Mouse (Mus musculus): ENCODE measurements at regions not wholly inside any gene's neighbourhood (a gene's known extent, or its start where the extent isn't known, plus 50 kb on each side); places are given as distances from the start of the nearest gene placed in this dataset.

DNA sequence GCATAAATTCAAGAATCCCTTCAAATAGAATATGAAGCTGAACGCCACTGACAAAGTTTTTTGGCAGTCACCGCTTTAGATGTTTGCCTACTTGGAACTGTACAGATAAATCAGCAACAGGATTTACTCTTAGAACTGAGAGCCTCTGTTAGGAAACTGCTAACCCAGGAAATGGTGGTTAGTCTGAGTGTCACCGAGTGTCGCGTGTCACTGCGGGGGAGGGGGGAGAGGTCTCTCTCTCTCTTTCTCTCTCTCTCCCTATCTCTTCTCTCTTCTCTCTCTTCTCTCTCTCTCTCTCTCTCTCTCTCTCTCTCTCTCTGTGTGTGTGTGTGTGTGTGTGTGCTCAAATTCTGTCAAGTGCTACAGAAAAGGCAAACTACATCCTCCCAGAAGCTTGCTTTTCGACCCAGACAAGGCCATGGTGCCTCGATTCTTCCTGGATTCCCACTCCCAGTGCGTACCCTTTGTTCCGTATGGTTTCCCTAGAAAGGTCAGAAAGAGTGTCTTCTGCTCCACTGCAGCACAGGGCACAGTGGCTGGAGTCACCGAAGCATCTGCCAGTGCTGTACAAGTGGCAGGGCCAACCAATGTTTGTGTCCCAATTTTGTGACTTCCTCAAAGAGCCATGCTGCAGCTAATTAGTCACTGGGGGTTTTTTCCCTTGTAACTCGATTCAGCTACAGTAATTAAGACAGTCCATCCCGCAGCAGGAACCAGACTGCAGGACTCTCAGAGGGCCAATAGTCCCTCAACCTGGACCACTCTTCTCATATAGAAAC lies 87.0 kb downstream of the Cog6 start:
- Histone ChIP-seq H3K4me1 (ENCODE audit: control insufficient read depth, insufficient read depth) (no peaks in the 10 kb centered on the region), H3K27me3 (ENCODE audit: control insufficient read depth, insufficient read depth, low read length) (no peaks in the 10 kb centered on the region), H3K27ac (ENCODE audit: low read depth) (no peak overlapping the region; the same call in 1 of the 2 replicates), H3K9ac (replicated peaks; ENCODE audit: low read depth, low read length) (no peak overlapping the region), H3K4me3 (ENCODE audit: low read depth, low read length) (no peak overlapping the region), H3K36me3 (replicated peaks; ENCODE audit: control insufficient read depth, insufficient read depth, low read length) (no peaks in the 10 kb centered on the region), H3K9me3 (replicated peaks; ENCODE audit: control insufficient read depth, low read length) (no peaks in the 10 kb centered on the region), H3K4me2 (ENCODE audit: low read depth, low read length) (no peak overlapping the region)
- no peak for DNase-seq (ENCODE audit: low spot score)
- ATAC-seq (ENCODE audit: insufficient read depth, low read depth), result no peak
- 75% methylated on average over 13 of the region's 13 CpGs for WGBS
- TF ChIP-seq CTCF (IDR thresholded peaks at IDR 0.05; ENCODE audit: low read depth) (no peak), EP300 (IDR thresholded peaks at IDR 0.05; ENCODE audit: low read depth) (no peak)

DNA sequence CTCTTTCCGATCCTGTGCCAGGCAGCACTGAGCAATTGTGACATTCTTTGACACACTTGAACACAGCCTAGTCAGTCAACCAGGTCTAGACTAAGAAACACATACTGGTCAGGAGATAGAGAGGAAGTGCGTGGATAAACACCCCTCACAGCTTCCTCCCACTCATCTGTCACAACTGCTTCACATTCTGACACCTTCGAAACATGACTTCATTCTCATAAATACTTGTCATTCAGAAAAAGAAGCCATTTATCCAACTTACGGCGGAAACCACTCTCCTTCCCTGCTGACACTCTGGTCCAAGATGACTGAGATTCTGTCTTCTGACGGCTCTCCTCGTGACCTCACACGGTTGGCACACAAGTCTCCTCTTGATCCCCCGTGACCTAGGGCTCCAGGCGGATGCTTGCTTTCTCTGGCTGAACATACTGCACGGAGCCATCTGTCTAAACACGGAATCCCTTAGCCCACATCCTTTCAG lies 89.6 kb downstream of the Cog6 start:
- no peaks in the 10 kb centered on the region for H3K27me3 ChIP-seq (ENCODE audit: control insufficient read depth, insufficient read depth, low read length)
- no peak overlapping the region for H3K4me2 ChIP-seq (ENCODE audit: low read depth, low read length)
- no peaks in the 10 kb centered on the region for H3K9me3 ChIP-seq (replicated peaks; ENCODE audit: control insufficient read depth, low read length)
- TF ChIP-seq EP300 (IDR thresholded peaks at IDR 0.05; ENCODE audit: low read depth) (no peak), CTCF (IDR thresholded peaks at IDR 0.05; ENCODE audit: low read depth) (no peak)
- no peak for DNase-seq (ENCODE audit: low spot score)
- H3K9ac ChIP-seq (replicated peaks; ENCODE audit: low read depth, low read length), result no peak overlapping the region
- H3K4me3 ChIP-seq (ENCODE audit: low read depth, low read length), result no peak overlapping the region
- 56% methylated on average over 12 of the region's 12 CpGs for WGBS
- H3K27ac ChIP-seq (ENCODE audit: low read depth), result no peak overlapping the region
- no peaks in the 10 kb centered on the region for H3K4me1 ChIP-seq (ENCODE audit: control insufficient read depth, insufficient read depth)
- no peaks in the 10 kb centered on the region for H3K36me3 ChIP-seq (replicated peaks; ENCODE audit: control insufficient read depth, insufficient read depth, low read length)
- ATAC-seq (ENCODE audit: insufficient read depth, low read depth), result no peak

- no peak overlapping the region for H3K4me2 ChIP-seq (ENCODE audit: low read depth, low read length)
- no peak overlapping the region for H3K4me3 ChIP-seq (ENCODE audit: low read depth, low read length)
- ATAC-seq (ENCODE audit: insufficient read depth, low read depth), result no peak
- H3K36me3 ChIP-seq (replicated peaks; ENCODE audit: control insufficient read depth, insufficient read depth, low read length), result no peaks in the 10 kb centered on the region
- WGBS, result 81% methylated on average over 3 of the region's 3 CpGs
- no peak for DNase-seq (ENCODE audit: low spot score)
- H3K4me1 ChIP-seq (ENCODE audit: control insufficient read depth, insufficient read depth), result no peaks in the 10 kb centered on the region
- TF ChIP-seq EP300 (IDR thresholded peaks at IDR 0.05; ENCODE audit: low read depth) (no peak), CTCF (IDR thresholded peaks at IDR 0.05; ENCODE audit: low read depth) (no peak)
- no peaks in the 10 kb centered on the region for H3K9me3 ChIP-seq (replicated peaks; ENCODE audit: control insufficient read depth, low read length)
- H3K27ac ChIP-seq (ENCODE audit: low read depth), result no peak overlapping the region
- H3K27me3 ChIP-seq (ENCODE audit: control insufficient read depth, insufficient read depth, low read length), result no peaks in the 10 kb centered on the region
- H3K9ac ChIP-seq (replicated peaks; ENCODE audit: low read depth, low read length), result no peak overlapping the region
Observed at GRCm38 (mm10) chr3:52926549-52926948, 90.5 kb downstream of the Cog6 start.

GRCm38 (mm10) chr3:52925223-52925622 lies 91.8 kb downstream of the Cog6 start:
- H3K9ac ChIP-seq (replicated peaks; ENCODE audit: low read depth, low read length), result no peak overlapping the region
- no peaks in the 10 kb centered on the region for H3K4me1 ChIP-seq (ENCODE audit: control insufficient read depth, insufficient read depth)
- H3K4me2 ChIP-seq (ENCODE audit: low read depth, low read length), result no peak overlapping the region
- no peaks in the 10 kb centered on the region for H3K27me3 ChIP-seq (ENCODE audit: control insufficient read depth, insufficient read depth, low read length)
- TF ChIP-seq EP300 (IDR thresholded peaks at IDR 0.05; ENCODE audit: low read depth), result no peak
- TF ChIP-seq CTCF (IDR thresholded peaks at IDR 0.05; ENCODE audit: low read depth), result peak; percentile 42
- H3K4me3 ChIP-seq (ENCODE audit: low read depth, low read length), result no peak overlapping the region
- ATAC-seq (ENCODE audit: insufficient read depth, low read depth) (no peak), DNase-seq (ENCODE audit: low spot score) (no peak)
- H3K9me3 ChIP-seq (replicated peaks; ENCODE audit: control insufficient read depth, low read length), result no peaks in the 10 kb centered on the region
- H3K27ac ChIP-seq (ENCODE audit: low read depth), result no peak overlapping the region
- no peaks in the 10 kb centered on the region for H3K36me3 ChIP-seq (replicated peaks; ENCODE audit: control insufficient read depth, insufficient read depth, low read length)
- 53% methylated on average over 3 of the region's 3 CpGs for WGBS

GRCm38 (mm10) chr3:52924631-52925030 lies 92.4 kb downstream of the Cog6 start:
- TF ChIP-seq EP300 (IDR thresholded peaks at IDR 0.05; ENCODE audit: low read depth) (no peak), CTCF (IDR thresholded peaks at IDR 0.05; ENCODE audit: low read depth) (no peak)
- 71% methylated on average over 2 of the region's 2 CpGs for WGBS
- DNase-seq (ENCODE audit: low spot score) (no peak), ATAC-seq (ENCODE audit: insufficient read depth, low read depth) (no peak)
- H3K9me3 ChIP-seq (replicated peaks; ENCODE audit: control insufficient read depth, low read length), result no peaks in the 10 kb centered on the region
- no peak overlapping the region for H3K4me3 ChIP-seq (ENCODE audit: low read depth, low read length)
- H3K4me2 ChIP-seq (ENCODE audit: low read depth, low read length), result no peak overlapping the region
- no peaks in the 10 kb centered on the region for H3K4me1 ChIP-seq (ENCODE audit: control insufficient read depth, insufficient read depth)
- no peak overlapping the region for H3K27ac ChIP-seq (ENCODE audit: low read depth)
- H3K27me3 ChIP-seq (ENCODE audit: control insufficient read depth, insufficient read depth, low read length), result no peaks in the 10 kb centered on the region
- no peaks in the 10 kb centered on the region for H3K36me3 ChIP-seq (replicated peaks; ENCODE audit: control insufficient read depth, insufficient read depth, low read length)
- no peak overlapping the region for H3K9ac ChIP-seq (replicated peaks; ENCODE audit: low read depth, low read length)
